Mouse (Mus musculus) retina, adult 2 months (tissue): ENCODE results near the gene Hdac10.

Experiments used
- DNase-seq: peaks from one replicate; pipeline ENCODE4 v3.0.0-alpha.2; 2012; ENCODE audit warnings: low read depth, low spot score

Gene Hdac10

GRCm38 (mm10) chr15:89123595-89123994 is 4.9 kb downstream of the Hdac10 start:
- no peak for DNase-seq

DNA sequence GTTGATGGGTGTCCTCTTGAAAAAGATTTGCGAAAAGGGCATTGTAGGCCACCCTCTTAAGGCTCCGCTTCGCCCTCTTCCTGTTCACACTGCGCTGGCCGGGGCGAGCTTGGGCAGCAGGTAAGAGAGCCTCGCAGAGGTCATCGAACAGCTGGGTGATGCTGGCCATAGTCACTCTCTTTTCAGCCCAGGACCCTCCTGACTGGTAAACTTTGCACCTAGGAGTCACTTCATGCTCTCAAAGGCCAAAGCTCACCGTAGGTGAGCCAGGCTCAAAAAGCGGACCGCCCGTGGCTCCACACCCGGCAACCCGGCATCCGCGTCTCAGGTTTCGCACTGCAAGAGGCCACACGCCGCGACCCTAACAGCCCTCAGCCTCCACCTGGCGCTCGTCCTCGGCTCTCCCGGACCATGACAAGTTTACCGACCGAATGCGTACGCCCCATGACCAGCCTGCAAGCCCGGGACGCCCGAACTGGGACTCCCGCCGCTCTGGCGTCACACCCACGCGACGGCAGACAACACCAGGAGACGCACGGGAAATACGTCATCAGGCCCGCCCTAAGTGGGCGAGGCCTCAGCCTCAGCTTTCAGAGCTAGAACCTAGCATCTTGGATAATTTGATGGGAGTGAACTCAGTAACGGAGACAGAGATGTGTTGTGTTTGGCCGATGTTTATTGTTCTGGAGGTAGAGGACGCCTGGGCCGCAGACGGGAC is 5.7 kb downstream of the Hdac10 start, which contains the start of gene Tubgcp6:
Tubgcp6 (minus strand) TSS at position 464 of the 718 bp plus-strand sequence.
- peak; percentile 90 for DNase-seq

DNA sequence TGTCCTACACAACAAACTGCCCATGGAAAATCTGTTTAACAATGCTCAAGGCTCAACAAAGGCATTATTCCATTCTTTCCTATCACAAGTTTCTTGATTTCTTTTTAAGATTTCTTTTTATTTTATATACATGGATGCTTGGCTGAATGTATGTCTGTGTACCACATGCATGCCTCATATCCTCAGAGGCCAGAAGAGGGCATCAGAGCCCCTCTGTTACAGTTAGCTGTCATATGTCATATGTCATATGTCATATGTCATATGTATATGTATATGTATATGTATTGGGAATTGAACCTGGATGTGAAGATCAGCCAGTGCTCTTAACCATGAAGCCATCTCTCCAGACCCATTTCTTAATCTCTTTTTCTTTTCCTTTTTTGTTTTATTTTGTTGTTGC is 10.5 kb downstream of the Hdac10 start:
- DNase-seq, result no peak

GRCm38 (mm10) chr15:89110147-89110546 is 18.4 kb downstream of the Hdac10 start:
- DNase-seq, result no peak

DNA sequence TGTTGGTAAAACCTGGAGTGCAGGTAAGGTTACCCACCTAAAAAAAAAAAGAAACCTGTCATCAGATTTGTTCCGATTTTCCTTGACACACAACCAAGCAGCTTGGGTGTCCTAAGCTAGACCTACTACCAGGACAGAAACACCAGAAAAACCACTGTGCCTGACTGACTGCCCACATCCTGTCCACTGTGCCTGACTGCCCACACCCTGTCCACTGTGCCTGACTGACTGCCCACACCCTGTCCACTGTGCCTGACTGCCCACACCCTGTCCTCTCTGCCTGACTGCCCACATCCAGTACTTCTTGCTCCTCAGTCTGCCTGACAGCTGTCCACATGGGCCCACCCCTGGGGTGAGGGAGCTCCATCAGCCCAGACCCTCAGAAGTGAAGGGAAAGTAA is 21.5 kb downstream of the Hdac10 start:
- DNase-seq, result no peak

DNA sequence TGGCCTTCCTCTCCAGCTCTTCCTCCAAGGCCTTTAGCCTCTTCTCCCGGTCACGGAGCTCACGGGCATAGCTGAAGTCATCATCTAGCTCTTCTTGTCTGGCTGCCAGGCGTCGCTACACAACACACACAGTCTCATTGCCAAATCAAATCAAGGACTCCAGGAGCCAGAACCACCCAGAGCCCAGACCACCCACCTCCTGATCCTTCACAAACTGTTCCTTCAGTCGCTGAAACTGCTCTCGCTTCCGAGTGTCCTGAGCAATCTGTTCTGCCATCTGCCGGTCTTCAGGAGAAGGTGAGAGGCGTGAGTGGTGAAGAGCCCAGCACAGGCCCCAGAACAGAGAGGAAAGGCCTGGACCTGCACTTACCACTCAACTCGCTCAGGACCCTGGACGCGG is 22.4 kb downstream of the Hdac10 start:
- no peak for DNase-seq

DNA sequence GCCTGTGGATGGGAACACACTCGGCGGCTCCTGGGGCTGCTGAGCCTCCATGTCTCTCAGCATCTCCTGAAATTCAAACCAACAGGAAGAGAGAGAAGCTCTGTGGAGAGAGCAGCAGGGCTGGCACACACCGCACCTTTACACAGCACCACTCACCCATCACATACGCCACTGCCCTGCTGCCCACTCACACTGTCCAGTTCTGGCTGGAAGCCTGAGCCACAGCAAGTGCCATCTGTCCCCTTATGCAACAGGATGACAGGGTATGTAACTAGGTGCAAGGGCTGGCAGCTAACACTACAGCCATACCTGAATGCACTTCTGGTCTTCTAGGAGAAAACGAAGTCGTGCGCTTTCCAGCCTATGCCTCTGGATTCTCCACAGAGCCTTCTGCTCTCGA is 24.1 kb downstream of the Hdac10 start:
- no peak for DNase-seq

GRCm38 (mm10) chr15:89103921-89104320 is 24.6 kb downstream of the Hdac10 start:
- no peak for DNase-seq

DNA sequence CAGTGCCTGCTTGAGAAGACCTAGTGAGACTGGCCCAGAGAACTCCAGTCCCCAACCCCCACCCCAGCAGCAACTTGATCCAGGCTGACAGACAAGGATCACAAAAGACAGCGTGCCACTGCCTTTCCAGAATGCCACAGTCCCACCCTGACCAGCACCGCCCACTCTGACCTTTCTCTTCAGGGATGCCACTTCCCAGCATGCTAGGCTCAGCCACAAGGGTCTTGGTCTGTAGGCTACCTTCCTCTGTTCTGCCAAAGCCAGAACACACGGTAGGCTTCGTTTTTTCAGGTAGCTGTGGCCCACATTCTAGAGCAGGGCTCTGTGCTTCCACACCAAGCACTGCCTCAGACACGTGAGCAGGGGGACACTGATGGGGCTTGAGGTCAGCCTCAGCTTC is 25.9 kb downstream of the Hdac10 start:
- DNase-seq, result no peak

- no peak for DNase-seq
Observed at GRCm38 (mm10) chr15:89100823-89101222, 27.7 kb downstream of the Hdac10 start.

GRCm38 (mm10) chr15:89098616-89099015 is 29.9 kb downstream of the Hdac10 start:
- DNase-seq, result no peak

DNA sequence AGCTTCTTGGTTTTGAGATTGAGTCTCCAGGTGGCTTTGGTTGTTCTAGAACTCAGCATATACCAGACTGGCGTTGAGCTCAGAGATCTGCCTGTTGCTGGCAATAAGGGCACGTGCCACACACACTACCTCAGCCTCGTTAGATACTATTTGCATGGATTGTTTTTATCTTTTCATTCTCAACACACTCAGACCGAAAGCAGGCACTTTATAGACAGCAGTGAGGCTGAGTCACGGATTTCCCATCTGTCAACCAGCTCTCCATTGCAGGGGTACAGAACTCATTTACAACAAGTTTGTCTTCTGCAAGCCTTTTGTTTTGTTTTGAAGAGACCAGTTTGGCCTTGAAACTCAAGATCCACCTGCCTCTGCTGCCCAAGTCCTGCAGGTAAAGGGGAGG is 31.1 kb downstream of the Hdac10 start:
- no peak for DNase-seq

- DNase-seq, result no peak
Observed at GRCm38 (mm10) chr15:89092181-89092580, 36.3 kb downstream of the Hdac10 start.

- DNase-seq, result no peak
Observed at GRCm38 (mm10) chr15:89090662-89091061, 37.8 kb downstream of the Hdac10 start.

- DNase-seq, result no peak
Observed at GRCm38 (mm10) chr15:89089248-89090051, 39.0 kb downstream of the Hdac10 start.

GRCm38 (mm10) chr15:89088607-89089247 is 39.8 kb downstream of the Hdac10 start, which contains the start of gene Selenoo:
TSS of gene Selenoo (plus strand) at chr15:89089084.
- peak; percentile 74 for DNase-seq

GRCm38 (mm10) chr15:89084826-89085225 is 43.7 kb downstream of the Hdac10 start:
- DNase-seq, result no peak

GRCm38 (mm10) chr15:89083906-89084305 is 44.6 kb downstream of the Hdac10 start:
- DNase-seq, result no peak

- no peak for DNase-seq
Observed at GRCm38 (mm10) chr15:89078208-89078836, 50.2 kb downstream of the Hdac10 start.

DNA sequence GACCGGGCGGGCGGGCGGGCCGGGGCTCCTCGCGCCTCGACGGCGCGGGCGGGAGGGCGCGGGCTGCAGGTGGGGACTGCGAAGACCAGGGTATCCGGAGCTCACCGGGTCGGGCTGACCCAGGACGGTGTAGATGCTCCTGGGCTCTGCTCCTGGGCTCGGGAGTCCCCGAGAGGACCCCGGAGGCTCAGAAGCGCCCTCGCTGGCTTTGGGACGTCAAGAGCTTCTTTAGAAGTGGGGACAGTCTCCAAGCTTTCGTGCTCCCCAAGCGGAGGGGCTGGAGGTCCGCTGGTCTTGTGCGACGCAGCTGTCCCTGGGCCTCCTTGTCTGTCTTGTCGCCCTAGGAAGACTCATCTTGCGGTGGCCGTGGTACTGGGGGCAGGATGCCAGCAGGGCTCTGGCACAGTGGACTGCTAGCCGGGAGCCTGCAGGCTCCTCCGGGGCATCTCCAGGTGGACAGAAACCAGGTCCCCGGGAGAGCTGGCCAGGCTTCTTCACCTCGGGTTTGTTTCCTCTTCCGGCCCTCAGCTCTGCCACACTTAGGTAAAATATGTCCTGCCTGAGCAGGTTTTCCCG is 52.3 kb downstream of the Hdac10 start:
- DNase-seq, result no peak

DNA sequence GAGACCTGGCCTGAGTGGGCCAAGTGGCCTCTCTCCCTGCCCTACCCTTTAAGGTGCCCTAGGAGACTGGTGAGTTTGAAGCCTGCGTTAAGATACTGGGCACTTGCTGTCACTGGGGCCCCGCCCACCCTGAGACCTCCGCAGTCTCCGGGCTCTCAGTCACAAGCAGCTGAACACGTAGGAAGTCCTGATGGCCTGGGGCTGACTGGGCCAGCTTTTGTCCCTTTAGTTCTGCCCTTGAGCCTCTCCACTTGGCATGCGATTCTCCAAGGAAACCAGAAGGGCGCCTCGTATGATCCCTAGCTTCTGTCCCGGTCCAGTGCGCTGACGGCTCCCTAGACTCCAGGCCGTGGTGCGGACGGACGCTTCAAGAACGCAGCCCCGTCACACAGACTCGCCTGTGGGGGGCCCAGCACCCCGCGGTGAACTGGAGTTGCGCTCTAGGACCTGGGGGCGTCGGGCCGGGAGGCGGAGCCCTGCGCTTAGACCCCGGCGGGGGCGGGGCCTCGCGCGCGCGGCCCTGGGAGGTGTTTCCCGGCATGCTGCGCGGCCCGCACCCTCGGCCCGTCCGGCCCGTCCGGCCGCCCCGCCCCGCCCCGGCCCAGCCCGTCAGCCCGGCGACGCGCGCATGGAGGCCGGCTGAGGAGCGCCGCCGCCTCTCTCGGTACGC is 52.9 kb downstream of the Hdac10 start:
- DNase-seq, result peak; percentile 74
